Mouse (Mus musculus): ENCODE results near the gene Mtif2. TPM values are rescaled to one million over a fixed set of nuclear protein-coding genes. Genes with fewer than 3 reads are reported as not detected.
A peak's percentile ranks its signal among the peaks of the same experiment; 100 is the strongest.

Mtif2 gene
- polyA plus RNA-seq, 1 experiment = 14.8 TPM

GRCm38 (mm10) chr11:29547752-29548503 lies 21.7 kb downstream of the Mtif2 start, which contains the start of the genes Clhc1 and Rps27a:
Gene Clhc1 (plus strand): TSS chr11:29547950.
Gene Rps27a (minus strand): TSS chr11:29548109.
- Histone ChIP-seq H3K4me3 (replicated peaks; ENCODE audit: control insufficient read depth, low read depth, low read length) (peak within 1 kb of the TSS; percentile 91), H3K27ac (ENCODE audit: control insufficient read depth, insufficient read depth, low read depth, low read length, poor library complexity) (peak within 1 kb of the TSS; percentile 84), H3K4me1 (ENCODE audit: control insufficient read depth, insufficient read depth, low read length) (peaks cover 1% of the 10 kb centered on the region; the same call in 1 of the 2 replicates)
- TF ChIP-seq CTCF (IDR thresholded peaks at IDR 0.05; ENCODE audit: control insufficient read depth, insufficient read depth, low read length) (peak; percentile 17; the same call in 1 of the 2 replicates), POLR2A (IDR thresholded peaks at IDR 0.05; ENCODE audit: borderline replicate concordance, control insufficient read depth, low read depth, low read length) (peak; percentile 97)
- under 1% methylated on average over 46 of the region's 46 CpGs for WGBS

GRCm38 (mm10) chr11:29548504-29549424 lies 22.6 kb downstream of the Mtif2 start:
- Histone ChIP-seq H3K27ac (ENCODE audit: control insufficient read depth, insufficient read depth, low read depth, low read length, poor library complexity) (peak overlapping the region; percentile 39), H3K4me3 (replicated peaks; ENCODE audit: control insufficient read depth, low read depth, low read length) (peak overlapping the region; percentile 78), H3K4me1 (ENCODE audit: control insufficient read depth, insufficient read depth, low read length) (peaks cover 1% of the 10 kb centered on the region; the same call in 1 of the 2 replicates)
- TF ChIP-seq POLR2A (IDR thresholded peaks at IDR 0.05; ENCODE audit: borderline replicate concordance, control insufficient read depth, low read depth, low read length) (no peak), CTCF (IDR thresholded peaks at IDR 0.05; ENCODE audit: control insufficient read depth, insufficient read depth, low read length) (no peak)
- 16% methylated on average over 23 of the region's 23 CpGs for WGBS

- H3K27ac ChIP-seq (ENCODE audit: control insufficient read depth, insufficient read depth, low read depth, low read length, poor library complexity) = no peak overlapping the region
- TF ChIP-seq CTCF (IDR thresholded peaks at IDR 0.05; ENCODE audit: control insufficient read depth, insufficient read depth, low read length) = no peak
- no peak for TF ChIP-seq POLR2A (IDR thresholded peaks at IDR 0.05; ENCODE audit: borderline replicate concordance, control insufficient read depth, low read depth, low read length)
- WGBS = 8% methylated on average over 1 of the region's 1 CpGs
- H3K4me3 ChIP-seq (replicated peaks; ENCODE audit: control insufficient read depth, low read depth, low read length) = no peak overlapping the region
- peaks cover 1% of the 10 kb centered on the region; the same call in 1 of the 2 replicates for H3K4me1 ChIP-seq (ENCODE audit: control insufficient read depth, insufficient read depth, low read length)
Observed at GRCm38 (mm10) chr11:29549425-29549778, 23.2 kb downstream of the Mtif2 start.

- TF ChIP-seq POLR2A (IDR thresholded peaks at IDR 0.05; ENCODE audit: borderline replicate concordance, control insufficient read depth, low read depth, low read length) = no peak
- no peak for TF ChIP-seq CTCF (IDR thresholded peaks at IDR 0.05; ENCODE audit: control insufficient read depth, insufficient read depth, low read length)
- H3K4me3 ChIP-seq (replicated peaks; ENCODE audit: control insufficient read depth, low read depth, low read length) = no peak overlapping the region
- WGBS = 81% methylated on average over 9 of the region's 9 CpGs
- no peaks in the 10 kb centered on the region for H3K4me1 ChIP-seq (ENCODE audit: control insufficient read depth, insufficient read depth, low read length)
- no peak overlapping the region for H3K27ac ChIP-seq (ENCODE audit: control insufficient read depth, insufficient read depth, low read depth, low read length, poor library complexity)
Observed at GRCm38 (mm10) chr11:29560452-29560851, 34.2 kb downstream of the Mtif2 start.

- no peak for TF ChIP-seq POLR2A (IDR thresholded peaks at IDR 0.05; ENCODE audit: borderline replicate concordance, control insufficient read depth, low read depth, low read length)
- no peak for TF ChIP-seq CTCF (IDR thresholded peaks at IDR 0.05; ENCODE audit: control insufficient read depth, insufficient read depth, low read length)
- no peak overlapping the region for H3K4me3 ChIP-seq (replicated peaks; ENCODE audit: control insufficient read depth, low read depth, low read length)
Observed at GRCm38 (mm10) chr11:29560990-29561389, 34.8 kb downstream of the Mtif2 start.

GRCm38 (mm10) chr11:29563406-29563805 lies 37.2 kb downstream of the Mtif2 start:
- H3K4me3 ChIP-seq (replicated peaks; ENCODE audit: control insufficient read depth, low read depth, low read length) = no peak overlapping the region
- 73% methylated on average over 2 of the region's 2 CpGs for WGBS
- H3K27ac ChIP-seq (ENCODE audit: control insufficient read depth, insufficient read depth, low read depth, low read length, poor library complexity) = no peak overlapping the region
- no peaks in the 10 kb centered on the region for H3K4me1 ChIP-seq (ENCODE audit: control insufficient read depth, insufficient read depth, low read length)
- TF ChIP-seq CTCF (IDR thresholded peaks at IDR 0.05; ENCODE audit: control insufficient read depth, insufficient read depth, low read length) (no peak), POLR2A (IDR thresholded peaks at IDR 0.05; ENCODE audit: borderline replicate concordance, control insufficient read depth, low read depth, low read length) (no peak)

More at GRCm38 (mm10) chr11:29560990-29561389, 34.8 kb downstream of the Mtif2 start:
- no peak overlapping the region for H3K27ac ChIP-seq (ENCODE audit: control insufficient read depth, insufficient read depth, low read depth, low read length, poor library complexity)
- 76% methylated on average over 3 of the region's 3 CpGs for WGBS
- H3K4me1 ChIP-seq (ENCODE audit: control insufficient read depth, insufficient read depth, low read length) = no peaks in the 10 kb centered on the region

DNA sequence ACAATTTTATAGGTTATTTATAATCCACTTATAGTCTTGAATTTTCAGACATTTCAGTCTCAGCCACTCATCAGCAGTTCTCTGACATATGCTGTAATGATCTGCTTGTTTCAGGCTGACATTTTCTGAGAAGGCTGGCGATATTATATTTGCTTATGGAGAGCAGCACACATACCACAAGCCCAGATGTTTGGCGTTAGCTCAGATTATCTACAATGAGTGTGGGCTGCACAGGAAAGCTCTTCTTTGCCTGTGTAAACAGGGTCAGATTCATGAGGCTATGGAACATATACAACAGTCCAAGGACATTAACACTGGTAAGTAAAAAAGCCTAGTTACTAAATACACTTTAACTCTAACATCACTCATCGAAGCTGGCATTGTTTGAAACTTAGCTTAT lies 45.3 kb downstream of the Mtif2 start:
- no peak overlapping the region for H3K27ac ChIP-seq (ENCODE audit: control insufficient read depth, insufficient read depth, low read depth, low read length, poor library complexity)
- TF ChIP-seq POLR2A (IDR thresholded peaks at IDR 0.05; ENCODE audit: borderline replicate concordance, control insufficient read depth, low read depth, low read length) = no peak
- 56% methylated on average over 3 of the region's 3 CpGs for WGBS
- no peak overlapping the region for H3K4me3 ChIP-seq (replicated peaks; ENCODE audit: control insufficient read depth, low read depth, low read length)
- no peaks in the 10 kb centered on the region for H3K4me1 ChIP-seq (ENCODE audit: control insufficient read depth, insufficient read depth, low read length)

- H3K27ac ChIP-seq (ENCODE audit: control insufficient read depth, insufficient read depth, low read depth, low read length, poor library complexity) = no peak overlapping the region
- H3K4me1 ChIP-seq (ENCODE audit: control insufficient read depth, insufficient read depth, low read length) = no peaks in the 10 kb centered on the region
- WGBS = 74% methylated on average over 2 of the region's 2 CpGs
- H3K4me3 ChIP-seq (replicated peaks; ENCODE audit: control insufficient read depth, low read depth, low read length) = no peak overlapping the region
- TF ChIP-seq CTCF (IDR thresholded peaks at IDR 0.05; ENCODE audit: control insufficient read depth, insufficient read depth, low read length) = no peak
- no peak for TF ChIP-seq POLR2A (IDR thresholded peaks at IDR 0.05; ENCODE audit: borderline replicate concordance, control insufficient read depth, low read depth, low read length)
Observed at GRCm38 (mm10) chr11:29572656-29573055, 46.4 kb downstream of the Mtif2 start.

Measured in bone marrow, adult 2 months (tissue).